Mouse (Mus musculus) forebrain, embryonic 11.5 days (tissue): ENCODE results near the gene Mrps11. TPM values are rescaled to one million over a fixed set of nuclear protein-coding genes. Genes with fewer than 3 reads are reported as not detected.

Experiments
- ATAC-seq: fragments of 200-750 bp; cut with Nextera tagmentation; replicated peaks from 2 replicates; pipeline ENCODE4 v1.8.0; 2017; ENCODE audit warnings: moderate TSS enrichment; ENCODE audit not compliant: low FRiP score
- DNase-seq: peaks from one replicate; pipeline ENCODE4 v3.0.0-alpha.2; 2017; ENCODE audit warnings: low spot score
- H3K27ac ChIP-seq: fragments of 300-500 bp; sonication (generic); 2 replicates; pipeline ENCODE4 v1.5.1; 2014; ENCODE audit warnings: low read depth, low read length
- H3K27me3 ChIP-seq: fragments of 300-500 bp; sonication (generic); 2 replicates; pipeline ENCODE4 v1.6.1; 2014; ENCODE audit warnings: mild to moderate bottlenecking, low read length, mixed read lengths; ENCODE audit not compliant: control insufficient read depth, insufficient read depth
- H3K36me3 ChIP-seq: fragments of 300-500 bp; sonication (generic); 2 replicates; pipeline ENCODE4 v1.6.1; 2014; ENCODE audit warnings: mild to moderate bottlenecking, low read length, moderate library complexity, mixed read lengths; ENCODE audit not compliant: control insufficient read depth, insufficient read depth
- H3K4me1 ChIP-seq: fragments of 300-500 bp; sonication (generic); replicated peaks from 2 replicates; pipeline ENCODE4 v1.6.1; 2014; ENCODE audit warnings: low read length, mixed read lengths; ENCODE audit not compliant: control insufficient read depth, insufficient read depth
- H3K4me2 ChIP-seq: fragments of 300-500 bp; sonication (generic); 2 replicates; pipeline ENCODE4 v1.6.1; 2014; ENCODE audit warnings: low read depth, mild to moderate bottlenecking, low read length, moderate library complexity, mixed read lengths; ENCODE audit not compliant: severe bottlenecking
- H3K4me3 ChIP-seq: fragments of 300-500 bp; sonication (generic); 2 replicates; pipeline ENCODE4 v1.5.1; 2014; ENCODE audit warnings: low read depth, low read length
- H3K9ac ChIP-seq: fragments of 300-500 bp; sonication (generic); 2 replicates; pipeline ENCODE4 v1.6.1; 2014; ENCODE audit warnings: low read length
- H3K9me3 ChIP-seq: fragments of 300-500 bp; sonication (generic); 2 replicates; pipeline ENCODE4 v1.6.1; 2016; ENCODE audit warnings: low read length, mixed read lengths; ENCODE audit not compliant: control insufficient read depth
- WGBS: fragments of 180-500 bp; shearing (Covaris S2); extraction: QIAGEN DNeasy Blood & Tissue Kit; methylation state at CpG from one replicate; pipeline ENCODE4 v1.1.7; 2014; 5-methylcytosine and 5-hydroxymethylcytosine counted together
- polyA plus RNA-seq: library from polyadenylated mRNA; unstranded; fragments of >200 nt; fragmentation: Nextera tagmentation; extraction: Ambion mirVana; gene quantifications from 2 replicates; pipeline ENCODE4 v1.2.1, GENCODE M21; 2014

Mrps11 gene
- polyA plus RNA-seq, result 81.4 and 85.2 TPM in 2 replicates

DNA sequence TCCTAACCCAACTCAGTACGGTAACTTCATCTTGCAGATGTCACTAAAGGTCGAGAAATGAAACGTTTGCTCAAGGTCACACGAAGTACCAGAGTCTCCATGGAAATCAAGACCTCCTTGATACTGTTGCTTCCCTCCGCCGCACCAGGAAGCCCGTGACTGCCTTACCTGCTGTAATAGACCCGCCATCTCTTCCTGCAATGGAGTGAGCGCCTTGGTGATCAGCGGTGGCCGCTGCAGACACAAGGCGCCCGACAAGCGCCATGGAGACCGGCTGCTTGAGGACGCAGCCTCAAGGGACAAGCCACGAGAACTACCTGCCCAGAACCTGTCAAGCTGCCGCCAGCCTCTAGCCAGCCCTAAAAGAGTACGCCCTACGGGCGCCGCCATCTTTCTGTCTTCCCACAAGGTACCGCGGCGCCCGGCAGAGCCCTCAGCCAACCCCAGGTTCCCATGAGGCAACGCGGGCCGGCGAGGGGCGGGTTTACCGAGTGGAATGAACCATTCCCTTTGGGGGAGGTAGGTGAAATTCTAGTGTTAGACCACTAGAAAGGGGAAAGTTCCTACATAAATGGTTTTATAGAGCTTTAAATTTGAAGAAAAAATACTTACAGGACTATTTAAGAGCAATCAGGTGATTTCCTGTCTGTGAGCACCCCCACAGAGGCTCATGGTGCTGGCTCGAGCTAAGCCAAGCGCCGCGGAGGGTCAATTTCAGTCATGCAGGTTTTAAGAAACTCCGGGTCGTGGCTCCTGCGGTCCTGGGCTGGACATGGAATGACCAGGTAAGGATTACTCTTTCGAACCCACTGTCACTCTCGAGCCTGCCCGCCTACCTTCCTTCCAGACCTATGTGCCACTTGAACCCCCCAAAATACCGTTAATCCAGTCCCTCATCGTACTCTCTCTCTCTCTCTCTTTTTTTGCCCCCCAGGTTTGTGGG is at the start of gene Mrps11, which contains the start of gene Mrpl46:
Gene Mrps11, plus strand, starts transcription at position 481 of the 943 bp plus-strand sequence.
Gene Mrpl46, minus strand, starts transcription at position 893 of the 943 bp plus-strand sequence.
- peak; percentile 98 for ATAC-seq
- under 1% methylated on average over 44 of the region's 44 CpGs for WGBS
- peak within 1 kb of the TSS; percentile 93 for H3K4me3 ChIP-seq
- peak within 1 kb of the TSS; percentile 84 for H3K4me2 ChIP-seq
- H3K9ac ChIP-seq, result peak within 1 kb of the TSS; percentile 80
- H3K27ac ChIP-seq, result 0 out of 2 replicates have a peak within 1 kb of the TSS, but pooled peaks have one; percentile 31
- no peaks in the 10 kb centered on the region for H3K9me3 ChIP-seq
- no peaks in the 10 kb centered on the region; the same call in 1 of the 2 replicates for H3K4me1 ChIP-seq
- H3K27me3 ChIP-seq, result no peaks in the 10 kb centered on the region
- no peaks in the 10 kb centered on the region; the same call in 1 of the 2 replicates for H3K36me3 ChIP-seq
- peak; percentile 93 for DNase-seq

DNA sequence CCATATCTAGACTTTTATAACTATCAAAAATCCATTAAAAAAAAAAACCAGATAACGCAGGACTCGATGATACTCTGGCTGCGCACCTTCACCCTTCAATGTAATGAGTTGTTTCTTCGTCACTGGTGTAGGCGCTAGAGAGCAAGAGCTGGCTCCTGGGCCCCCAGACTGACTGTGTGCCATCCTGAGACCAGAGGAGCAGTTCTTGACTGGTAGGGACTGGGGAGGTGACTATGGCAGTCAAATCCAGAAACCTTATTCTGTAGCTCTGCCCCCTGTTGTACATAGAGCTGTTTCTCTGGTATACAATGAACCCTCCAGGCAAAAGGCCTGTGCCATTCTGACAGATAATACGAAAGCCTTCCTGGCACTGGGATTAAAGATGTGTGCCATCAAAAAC is 45.7 kb upstream of the Mrps11 start:
- ATAC-seq (no peak), DNase-seq (no peak)
- H3K4me2 ChIP-seq, result no peak overlapping the region
- H3K36me3 ChIP-seq, result no peaks in the 10 kb centered on the region
- H3K27ac ChIP-seq, result no peak overlapping the region
- H3K4me3 ChIP-seq, result no peak overlapping the region
- no peaks in the 10 kb centered on the region for H3K4me1 ChIP-seq
- no peaks in the 10 kb centered on the region for H3K9me3 ChIP-seq
- no peaks in the 10 kb centered on the region for H3K27me3 ChIP-seq
- no peak overlapping the region for H3K9ac ChIP-seq
- 88% methylated on average over 6 of the region's 6 CpGs for WGBS

DNA sequence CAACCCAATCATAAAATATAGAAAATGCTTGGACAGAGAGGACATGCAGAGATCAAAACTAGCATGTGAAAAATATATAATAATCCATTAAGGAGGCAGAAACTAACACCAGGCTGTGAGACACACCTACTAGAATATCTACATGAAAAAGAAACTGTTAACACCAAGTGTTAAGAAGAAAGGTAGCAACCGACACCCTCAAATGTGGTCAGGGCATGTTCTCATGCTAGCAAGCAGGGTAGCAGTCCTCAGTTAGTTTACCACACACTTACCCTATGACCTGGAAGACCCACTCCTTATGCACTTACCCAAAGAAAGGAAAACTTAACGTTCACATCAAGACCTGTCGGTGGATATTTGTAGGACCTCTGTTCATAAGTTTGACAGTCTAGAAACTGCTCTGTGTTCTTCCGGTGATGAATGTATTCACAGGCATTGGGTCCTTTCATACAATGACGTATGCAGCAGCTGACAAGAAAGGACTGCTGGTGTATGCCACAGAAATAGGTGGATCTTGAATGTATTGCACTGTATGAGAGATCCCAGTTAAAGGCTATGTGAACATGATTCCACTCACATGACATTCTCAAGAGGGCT is 45.2 kb upstream of the Mrps11 start, which contains the start of gene Ntrk3:
Gene Ntrk3, minus strand, starts transcription at position 399 of the 597 bp plus-strand sequence.
- no peak within 1 kb of the TSS for H3K4me2 ChIP-seq
- H3K4me1 ChIP-seq, result no peaks in the 10 kb centered on the region
- no peak within 1 kb of the TSS for H3K27ac ChIP-seq
- no peaks in the 10 kb centered on the region for H3K9me3 ChIP-seq
- DNase-seq (no peak), ATAC-seq (no peak)
- no peaks in the 10 kb centered on the region for H3K36me3 ChIP-seq
- WGBS, result 89% methylated on average over 5 of the region's 5 CpGs
- H3K9ac ChIP-seq, result no peak within 1 kb of the TSS
- H3K4me3 ChIP-seq, result no peak within 1 kb of the TSS
- H3K27me3 ChIP-seq, result no peaks in the 10 kb centered on the region

DNA sequence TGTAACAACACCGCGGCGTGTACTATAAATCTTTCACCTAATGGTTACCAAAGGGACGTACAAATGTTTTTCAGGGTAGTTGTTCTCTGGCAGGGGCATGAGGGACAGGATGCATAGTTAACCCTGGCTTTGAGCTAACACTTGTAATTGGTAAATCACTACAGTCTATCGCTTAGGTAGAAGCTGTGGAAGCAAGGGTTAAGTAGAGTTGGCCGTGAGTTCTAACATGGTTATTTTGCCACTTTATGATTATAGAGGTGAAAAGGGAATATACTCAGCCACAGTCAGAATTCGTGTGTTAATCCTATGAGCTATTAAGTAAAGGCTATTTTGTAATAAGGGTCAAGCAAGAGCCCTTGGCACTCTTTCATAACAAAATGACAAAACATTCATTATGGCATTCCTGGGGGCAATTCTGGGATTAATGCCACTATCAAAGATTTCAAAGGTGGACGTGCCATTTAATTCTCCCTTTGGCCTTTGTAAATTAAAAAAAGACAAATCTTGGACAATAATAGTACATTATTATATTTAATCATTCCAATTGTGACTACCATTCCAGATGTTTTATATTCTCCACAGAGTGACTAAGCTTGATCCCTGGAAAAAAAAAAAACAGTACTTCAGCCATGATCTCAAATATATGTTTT is 43.4 kb upstream of the Mrps11 start:
- Histone ChIP-seq H3K9ac (no peak overlapping the region), H3K4me2 (no peak overlapping the region), H3K4me3 (no peak overlapping the region), H3K27me3 (no peaks in the 10 kb centered on the region), H3K36me3 (no peaks in the 10 kb centered on the region), H3K9me3 (no peaks in the 10 kb centered on the region), H3K4me1 (no peaks in the 10 kb centered on the region), H3K27ac (no peak overlapping the region)
- ATAC-seq, result no peak
- 86% methylated on average over 8 of the region's 8 CpGs for WGBS
- no peak for DNase-seq

DNA sequence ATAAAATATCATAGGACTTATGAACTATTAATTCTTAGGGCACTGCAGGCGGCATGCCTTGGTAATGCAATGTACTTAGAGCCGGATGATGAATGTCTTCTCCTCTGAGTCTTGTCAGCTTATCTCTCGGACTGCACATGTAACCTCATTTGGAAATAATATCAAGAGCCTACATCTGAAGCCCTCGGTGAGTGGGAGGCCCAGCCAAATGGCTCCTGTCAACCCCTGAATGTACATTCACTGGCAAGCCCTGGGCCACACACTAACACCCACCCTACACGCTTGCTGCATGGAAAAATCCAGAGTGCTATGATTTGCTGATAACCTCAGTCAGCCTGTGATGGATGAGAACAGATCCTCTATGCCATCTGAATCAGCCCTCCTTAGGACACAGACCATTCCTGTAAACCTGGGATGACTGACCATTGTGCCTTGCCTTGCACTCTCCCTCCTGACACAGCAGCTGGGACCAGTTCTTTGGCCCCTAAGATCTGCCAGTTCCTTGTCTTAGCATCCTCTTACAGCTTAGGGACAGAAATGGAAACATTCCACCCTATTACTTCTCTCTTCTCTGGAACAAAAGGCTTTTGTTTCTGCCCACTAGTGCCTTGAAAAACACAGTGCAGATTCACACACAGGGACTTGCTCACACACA is 39.1 kb upstream of the Mrps11 start:
- H3K27ac ChIP-seq, result no peak overlapping the region
- 84% methylated on average over 5 of the region's 5 CpGs for WGBS
- no peak overlapping the region for H3K4me3 ChIP-seq

DNA sequence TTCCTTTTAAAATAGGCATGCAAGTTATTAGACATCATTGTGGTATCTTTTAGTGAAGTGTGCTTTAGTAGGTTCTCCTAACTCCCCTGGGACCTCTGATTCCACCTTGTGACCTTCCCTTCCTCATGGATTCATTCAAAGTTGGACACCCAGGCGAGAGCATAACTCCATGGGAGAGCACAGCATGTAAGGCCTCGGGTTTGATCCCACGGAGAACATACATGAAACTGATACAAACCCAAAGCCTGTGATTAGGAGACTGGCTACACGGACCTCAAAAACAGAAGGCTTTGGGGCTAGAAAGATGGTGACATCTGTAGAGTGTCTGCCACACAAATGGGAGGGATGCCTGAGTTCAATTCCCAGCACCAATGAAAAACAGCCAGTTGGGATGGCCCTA is 30.0 kb upstream of the Mrps11 start:
- Histone ChIP-seq H3K9me3 (no peaks in the 10 kb centered on the region), H3K4me2 (no peak overlapping the region), H3K4me1 (no peaks in the 10 kb centered on the region), H3K4me3 (no peak overlapping the region), H3K36me3 (no peaks in the 10 kb centered on the region), H3K27ac (no peak overlapping the region), H3K27me3 (no peaks in the 10 kb centered on the region), H3K9ac (no peak overlapping the region)
- no peak for ATAC-seq
- DNase-seq, result no peak
- 84% methylated on average over 4 of the region's 4 CpGs for WGBS

More for the DNA sequence above, 39.1 kb upstream of the Mrps11 start:
- no peaks in the 10 kb centered on the region for H3K36me3 ChIP-seq
- H3K27me3 ChIP-seq, result no peaks in the 10 kb centered on the region
- DNase-seq (no peak), ATAC-seq (no peak)
- no peaks in the 10 kb centered on the region for H3K9me3 ChIP-seq
- H3K4me1 ChIP-seq, result no peaks in the 10 kb centered on the region
- H3K9ac ChIP-seq, result no peak overlapping the region
- no peak overlapping the region for H3K4me2 ChIP-seq

DNA sequence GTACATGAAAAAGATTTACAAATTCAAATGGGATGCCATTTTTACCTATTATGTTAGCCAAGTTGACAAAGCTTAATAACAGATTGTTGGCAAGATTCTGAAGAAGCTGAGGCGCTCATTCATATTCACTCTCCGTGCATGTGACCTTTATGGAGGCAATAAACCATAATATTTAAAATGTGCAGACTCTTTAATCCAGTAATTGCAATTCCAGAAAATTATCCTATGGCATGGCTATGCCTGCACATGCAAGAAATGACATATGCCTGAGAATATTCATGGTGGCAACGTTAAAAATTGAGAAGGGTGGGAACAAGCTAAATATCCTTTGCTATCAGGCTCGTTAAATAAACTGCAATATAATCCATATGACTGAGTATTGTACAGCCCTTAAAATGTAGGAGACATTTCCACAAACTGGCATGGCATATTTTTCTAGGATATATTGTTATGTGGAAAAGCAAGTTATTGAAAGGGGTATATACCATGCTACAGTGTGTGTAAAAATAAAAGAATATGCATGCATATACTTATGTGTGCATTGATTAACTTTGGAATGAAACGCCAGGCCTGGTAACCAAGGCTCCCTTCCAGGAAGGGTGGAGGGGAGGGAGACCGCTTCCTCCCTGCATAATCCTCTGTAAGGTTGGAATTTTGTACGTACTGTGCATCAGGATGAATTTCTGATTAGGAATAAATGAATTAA is 29.0 kb upstream of the Mrps11 start:
- H3K4me3 ChIP-seq, result no peak overlapping the region
- no peak overlapping the region for H3K9ac ChIP-seq
- DNase-seq (no peak), ATAC-seq (no peak)
- H3K9me3 ChIP-seq, result no peaks in the 10 kb centered on the region
- WGBS, result 85% methylated on average over 7 of the region's 7 CpGs
- no peaks in the 10 kb centered on the region for H3K27me3 ChIP-seq
- H3K4me1 ChIP-seq, result no peaks in the 10 kb centered on the region
- no peaks in the 10 kb centered on the region for H3K36me3 ChIP-seq
- H3K4me2 ChIP-seq, result no peak overlapping the region
- H3K27ac ChIP-seq, result no peak overlapping the region
